In genomic region chr2:172215508-172216162, GRCm38 (mm10) we compare ENCODE assay signal across 9 mouse cellular contexts. TPM values are rescaled to one million over a fixed set of nuclear protein-coding genes. Genes with fewer than 3 reads are reported as not detected.
DNase-seq lines count a peak whose midpoint lies in the region; ATAC-seq and TF ChIP-seq lines count a peak whose summit lies in the region.
"Had no signal": no experiment of that assay in that cellular context is flagged by ENCODE, and none has a peak within 500 bp of the region (broad histone marks: within the 10 kb centered on the region; RNA-seq: fewer than 3 reads in every experiment).

No protein-coding gene starts in this region.

- no peak overlapping the region for H3K4me2 ChIP-seq in forebrain, embryonic 16.5 days (ENCODE audit: low read length)
- no peak overlapping the region for H3K4me2 ChIP-seq in midbrain, embryonic 15.5 days

- H3K27ac ChIP-seq in ES-E14 (ENCODE audit: insufficient read depth, low read depth, low read length, poor library complexity, severe bottlenecking): no peak overlapping the region
- H3K27ac ChIP-seq in forebrain, embryonic 16.5 days (ENCODE audit: low read length): no peak overlapping the region
- peak overlapping the region; percentile 4; the same call in 1 of the 2 replicates for H3K27ac ChIP-seq in midbrain, embryonic 15.5 days

- no peak overlapping the region for H3K9ac ChIP-seq in ES-E14 (ENCODE audit: insufficient read depth, low read depth, low read length, poor library complexity, severe bottlenecking)
- no peak overlapping the region for H3K9ac ChIP-seq in forebrain, embryonic 16.5 days (replicated peaks; ENCODE audit: low read depth, low read length)
- H3K9ac ChIP-seq in midbrain, embryonic 15.5 days: no peak overlapping the region

- H3K27me3 ChIP-seq in forebrain, embryonic 16.5 days (replicated peaks; ENCODE audit: control insufficient read depth, insufficient read depth, low read length): no peaks in the 10 kb centered on the region
- H3K27me3 ChIP-seq in midbrain, embryonic 15.5 days (replicated peaks): no peaks in the 10 kb centered on the region; the same call in 1 of the 2 replicates

- ATAC-seq in forebrain, embryonic 16.5 days: peak; percentile 36; the same call in 1 of the 2 replicates
- no peak for ATAC-seq in midbrain, embryonic 15.5 days (replicated peaks)
- no peak for ATAC-seq in monocyte, adult 5-6 weeks (replicated peaks; ENCODE audit: insufficient number of reproducible peaks, low FRiP score, low TSS enrichment, poor library complexity, severe bottlenecking)

- no peaks in the 10 kb centered on the region for H3K36me3 ChIP-seq in ES-E14 (ENCODE audit: control insufficient read depth, insufficient read depth, low read length, poor library complexity, severe bottlenecking)
- H3K36me3 ChIP-seq in forebrain, embryonic 16.5 days (ENCODE audit: control insufficient read depth, insufficient read depth): no peaks in the 10 kb centered on the region
- H3K36me3 ChIP-seq in midbrain, embryonic 15.5 days (replicated peaks): no peaks in the 10 kb centered on the region

- DNase-seq in layer of hippocampus, adult 11-12 months (ENCODE audit: low spot score): peak; percentile 23
- DNase-seq in layer of hippocampus, adult 9-11 months: no peak
- peak; percentile 70 for DNase-seq in ES-E14 (ENCODE audit: low read depth, low spot score)
- DNase-seq in cerebellum, adult 11-12 months: peak; percentile 71
- DNase-seq in layer of hippocampus, postnatal 10 days (ENCODE audit: low spot score in 2 of 2): peak; percentile 65 to 76

- H3K9me3 ChIP-seq in ES-E14 (ENCODE audit: control insufficient read depth, insufficient read depth, low read depth, low read length): no peaks in the 10 kb centered on the region
- H3K9me3 ChIP-seq in forebrain, embryonic 16.5 days (ENCODE audit: control insufficient read depth, low read length): no peaks in the 10 kb centered on the region
- no peaks in the 10 kb centered on the region for H3K9me3 ChIP-seq in midbrain, embryonic 15.5 days

- H3K4me3 ChIP-seq in ES-E14 (ENCODE audit: insufficient read depth in 1 of 2, low read depth in 1 of 2, low read length in 2 of 2, poor library complexity in 1 of 2, severe bottlenecking in 1 of 2): no peak overlapping the region
- H3K4me3 ChIP-seq in forebrain, embryonic 16.5 days (replicated peaks; ENCODE audit: low read length): no peak overlapping the region
- H3K4me3 ChIP-seq in midbrain, embryonic 15.5 days: no peak overlapping the region
- H3K4me3 ChIP-seq: myocyte had no signal

- WGBS in forebrain, embryonic 16.5 days: 12% methylated on average over 11 of the region's 11 CpGs
- 42% methylated on average over 11 of the region's 11 CpGs for WGBS in midbrain, embryonic 15.5 days

- in situ Hi-C loops in ES-E14 (cut with MboI; ENCODE audit: low sequenced_read_pairs in 2 of 2, unreplicated experiment in 2 of 2): loop anchor here in 1 of 2 experiments (25.0 kb wide), 1 partner anchor 1303 kb away; no protein-coding TSS in a partner anchor

- H3K4me1 ChIP-seq in ES-E14 (ENCODE audit: control insufficient read depth in 2 of 2, insufficient read depth in 2 of 2, low read length in 2 of 2, poor library complexity in 1 of 2): peaks cover 0 to 4% of the 10 kb centered on the region in 2 experiments; a peak in 1 of 4 replicates
- H3K4me1 ChIP-seq in forebrain, embryonic 16.5 days (replicated peaks; ENCODE audit: control insufficient read depth, insufficient read depth, low read length): peaks cover 3% of the 10 kb centered on the region; the same call in 1 of the 2 replicates
- peaks cover 4% of the 10 kb centered on the region; the same call in 1 of the 2 replicates for H3K4me1 ChIP-seq in midbrain, embryonic 15.5 days

TF ChIP-seq in ES-E14, 5 proteins besides CTCF, POLR2A, EP300 and RAD21:
- no peak for TF ChIP-seq HCFC1 (IDR thresholded peaks at IDR 0.05; ENCODE audit: borderline replicate concordance, insufficient read depth, low read length)
- TF ChIP-seq ZNF384 (IDR thresholded peaks at IDR 0.05; ENCODE audit: low read depth, low read length): peak; percentile 97
- TF ChIP-seq ZC3H11A (IDR thresholded peaks at IDR 0.05; ENCODE audit: borderline replicate concordance, low read depth, low read length): peak; percentile 84
- no peak for TF ChIP-seq CHD2 (IDR thresholded peaks at IDR 0.05; ENCODE audit: low read depth, low read length)
TF ChIP-seq in ES-E14: peak in this region for 2.

RNA-seq across cellular contexts. Expression of gene Mc3r, which starts 32.7 kb away (rescaled TPM):
- not detected in 2 replicates for total RNA-seq in ES-E14 (2012; rRNA removed)
- 0.17 and 0.20 TPM in 2 replicates for polyA plus RNA-seq in forebrain, embryonic 16.5 days (2015; fragmentation: Nextera tagmentation; extraction: Ambion mirVana)
- under 1 TPM; 0.29 to 0.39 TPM for total RNA-seq in layer of hippocampus, postnatal 10 days (2021)
- 0.39 and 0.70 TPM in 2 replicates for polyA plus RNA-seq in midbrain, embryonic 15.5 days (2015; fragmentation: Nextera tagmentation; extraction: Ambion mirVana)
- total RNA-seq in monocyte, adult 5-6 weeks (2017): not detected in 3 replicates
- polyA plus RNA-seq: myocyte had no signal
